Comparison of ENCODE assay signal across 1 mouse cellular context in genomic region chr5:149658741-149659413, GRCm38 (mm10).
TF ChIP-seq lines count a peak whose summit lies in the region.

No protein-coding gene starts in this region.

TF ChIP-seq in MEL, 35 proteins besides CTCF, POLR2A, EP300 and RAD21 (continued from another document):
- no peak for TF ChIP-seq BHLHE40 (IDR thresholded peaks at IDR 0.05; ENCODE audit: borderline replicate concordance, low read depth, low read length)
